Mouse (Mus musculus) adrenal gland, adult 2 months (tissue): ENCODE measurements around the gene Gls. TPM values are rescaled to one million over a fixed set of nuclear protein-coding genes. Genes with fewer than 3 reads are reported as not detected.

ENCODE experiments used
- DNase-seq: peaks from one replicate; pipeline ENCODE4 v3.0.0; 2021
- polyA plus RNA-seq: library from polyadenylated mRNA; depleted of rRNA; stranded (reverse); fragments of >200 nt; gene quantifications from 2 replicates; pipeline ENCODE4 v1.2.3, GENCODE M21; 2012
- total RNA-seq, 2 experiments: library from RNA; stranded (reverse); gene quantifications; 2 replicates each; pipeline ENCODE4 v1.2.3; 2021

The Gls gene
- total and polyA plus RNA-seq, 3 experiments: 14.2 to 94.1 (median 69.1) TPM

- DNase-seq: no peak
Measured at GRCm38 (mm10) chr1:52158040-52158439, 75.0 kb downstream of the Gls start.

GRCm38 (mm10) chr1:52156351-52156750 lies 76.7 kb downstream of the Gls start:
- peak; percentile 74 for DNase-seq

DNA sequence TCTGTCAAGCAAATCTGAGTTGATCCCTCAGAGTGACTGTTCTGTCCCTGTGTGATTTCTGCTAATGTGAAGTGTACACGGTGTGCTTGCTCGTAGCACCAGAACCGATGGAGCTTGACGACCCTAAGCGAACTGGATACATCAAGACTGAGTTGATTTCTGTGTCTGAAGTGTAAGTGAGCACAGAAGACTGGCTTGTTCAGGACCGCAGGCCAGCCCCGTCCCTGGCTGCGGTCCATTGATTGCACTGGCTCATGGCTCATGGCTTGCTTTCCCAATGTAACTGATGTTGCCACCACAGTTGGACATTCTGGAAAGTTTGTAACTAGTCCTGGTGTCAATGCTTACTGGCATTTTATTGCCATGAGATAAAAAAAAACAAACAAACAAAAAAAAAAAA lies 78.1 kb downstream of the Gls start:
- DNase-seq: peak; percentile 69

DNA sequence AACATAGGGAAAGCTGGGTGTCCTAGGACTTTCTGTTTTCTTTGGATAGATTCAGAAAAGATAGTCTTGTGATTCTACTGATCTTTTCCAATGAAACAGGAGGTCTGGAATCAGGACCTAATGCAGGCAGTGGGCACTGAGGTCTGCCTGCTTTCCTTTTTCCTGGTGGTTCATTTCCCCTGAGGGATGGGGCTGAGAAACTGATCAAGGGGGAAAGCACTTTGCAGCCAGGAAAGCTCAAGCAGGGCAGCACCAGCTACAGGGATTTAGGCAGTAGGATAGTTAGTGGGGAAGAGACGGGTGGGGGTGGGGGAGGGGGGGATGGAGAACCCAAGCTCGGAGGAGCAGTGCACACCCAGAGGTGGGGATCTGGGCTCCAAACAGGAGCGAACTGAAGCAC lies 80.1 kb downstream of the Gls start:
- no peak for DNase-seq

DNA sequence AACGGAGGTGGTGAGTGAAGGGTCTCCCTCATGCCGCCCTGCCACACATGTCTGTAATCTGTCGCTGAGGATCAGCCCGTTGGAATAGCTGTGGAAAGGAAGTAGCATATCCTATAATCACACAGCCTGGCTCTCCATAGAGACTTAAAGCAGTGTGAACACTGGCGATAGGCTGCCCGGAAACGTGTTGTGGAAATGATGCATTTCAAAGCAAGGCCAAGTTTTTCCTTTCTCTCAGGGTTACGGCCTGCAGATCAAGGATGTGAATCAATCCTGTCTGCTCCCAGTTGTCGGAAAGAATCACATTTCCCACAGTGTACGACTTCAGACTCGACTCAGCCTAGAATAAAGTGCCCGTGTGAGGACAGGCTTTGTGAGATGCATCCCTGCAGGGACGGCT lies 80.7 kb downstream of the Gls start:
- DNase-seq: peak; percentile 60

DNA sequence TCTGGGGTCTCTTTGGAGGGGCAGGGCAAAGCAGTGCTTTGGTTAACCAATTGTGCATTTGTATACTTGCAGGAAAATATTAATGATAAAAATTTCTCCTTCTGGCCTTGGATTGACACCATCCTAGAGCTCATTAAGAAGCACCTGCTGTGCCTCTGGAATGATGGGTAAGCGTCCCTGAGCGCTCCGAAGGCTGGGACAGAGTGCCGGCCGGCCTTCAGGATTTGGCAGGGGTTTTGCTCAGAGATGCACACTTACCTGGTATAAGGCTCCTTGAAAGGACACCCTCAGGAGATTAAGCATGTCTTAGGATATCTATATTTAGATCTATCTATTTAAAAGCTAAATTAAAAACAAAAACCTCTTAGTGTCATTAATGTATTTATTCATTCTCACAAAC lies 81.9 kb downstream of the Gls start:
- DNase-seq: no peak

GRCm38 (mm10) chr1:52150676-52151075 lies 82.4 kb downstream of the Gls start:
- no peak for DNase-seq

- DNase-seq: no peak
Measured at GRCm38 (mm10) chr1:52149934-52150346, 83.1 kb downstream of the Gls start.

GRCm38 (mm10) chr1:52148696-52149095 lies 84.3 kb downstream of the Gls start:
- DNase-seq: no peak

DNA sequence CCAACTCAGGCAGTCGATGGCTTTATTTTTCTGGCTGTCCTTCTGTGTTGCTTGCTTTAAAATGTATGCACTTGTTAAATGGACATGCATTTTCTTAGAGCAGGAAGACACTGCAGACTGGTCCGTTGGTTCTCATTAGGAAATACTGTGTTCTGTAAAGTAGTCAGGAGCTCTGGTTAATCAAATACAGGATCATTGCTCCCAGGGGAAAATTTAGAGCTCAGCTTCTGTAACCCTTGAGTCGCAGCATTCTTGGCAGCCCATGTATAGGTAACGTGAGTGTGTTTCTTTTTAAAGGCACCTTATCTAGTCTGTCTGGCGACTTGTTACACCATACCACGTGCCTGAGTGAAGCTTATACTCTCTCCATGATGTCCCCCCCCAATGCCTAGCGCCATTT lies 84.9 kb downstream of the Gls start:
- DNase-seq: no peak

- no peak for DNase-seq
Measured at GRCm38 (mm10) chr1:52147431-52147830, 85.6 kb downstream of the Gls start.

GRCm38 (mm10) chr1:52146214-52146970 lies 86.6 kb downstream of the Gls start:
- peak; percentile 49 for DNase-seq

GRCm38 (mm10) chr1:52144907-52145306 lies 88.1 kb downstream of the Gls start:
- DNase-seq: no peak

DNA sequence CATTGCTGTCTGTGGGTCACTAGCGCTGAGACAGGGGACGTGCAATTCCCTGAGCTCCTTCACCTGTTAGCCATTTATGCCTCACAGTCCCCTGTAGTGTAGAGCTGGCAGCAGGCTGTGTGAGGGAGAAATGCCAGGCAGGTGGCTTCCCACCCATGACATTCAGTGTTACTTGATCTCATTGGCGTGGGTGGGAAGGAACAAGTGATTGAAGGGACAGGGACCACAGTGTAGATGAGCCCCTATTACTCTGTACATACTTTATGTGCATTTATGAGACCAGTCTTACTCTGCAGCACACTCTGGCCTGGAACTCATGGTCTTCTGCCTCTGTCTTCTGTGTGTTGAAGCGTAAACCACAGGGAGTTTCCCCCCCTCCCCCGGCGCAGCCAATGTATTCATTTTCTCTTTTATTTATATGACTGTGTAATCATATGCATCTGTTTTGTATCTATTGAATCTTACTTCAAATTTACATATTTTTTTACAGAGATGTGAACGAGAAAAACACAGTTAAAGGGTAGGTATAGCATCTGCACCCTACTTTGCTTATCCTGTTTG lies 89.4 kb downstream of the Gls start:
- no peak for DNase-seq

DNA sequence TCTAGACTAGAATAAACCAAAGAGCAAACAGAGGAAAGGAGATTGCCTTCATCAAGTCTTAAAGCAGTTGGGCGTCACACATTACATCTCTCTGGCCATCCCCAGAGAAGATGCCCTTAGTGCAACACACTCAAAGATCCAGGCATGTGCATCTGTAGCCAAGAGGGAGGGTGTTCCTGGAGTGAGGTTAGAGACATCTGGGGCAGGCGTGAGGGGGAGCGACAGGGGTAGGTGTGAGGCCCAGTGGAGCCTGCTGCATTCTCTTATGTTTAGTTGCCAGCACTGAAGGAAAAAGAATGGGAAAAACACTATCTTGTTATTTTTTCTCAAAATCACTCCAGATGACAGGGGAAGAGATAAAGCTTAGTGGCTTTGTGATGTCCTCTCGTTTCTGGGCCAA lies 89.8 kb downstream of the Gls start:
- DNase-seq: no peak

DNA sequence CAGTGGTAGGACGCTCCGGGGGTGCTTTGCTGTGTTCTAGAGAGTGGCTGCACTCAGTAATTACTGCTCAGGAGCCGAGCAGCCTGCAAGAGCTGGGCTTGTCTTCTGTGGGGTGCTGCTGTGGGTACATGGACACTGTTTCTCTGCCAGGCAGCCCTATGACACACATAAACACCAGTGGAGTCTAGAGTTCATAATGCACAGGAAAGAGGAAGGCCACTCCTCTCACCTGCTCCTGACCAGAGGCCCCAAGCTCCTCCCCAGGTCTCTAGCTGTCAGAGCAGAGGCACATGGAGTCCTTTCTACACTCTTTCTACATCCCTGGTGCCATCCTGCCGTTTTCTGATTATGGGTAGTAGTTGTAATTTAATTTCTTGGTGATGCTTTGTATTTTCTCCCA lies 90.9 kb downstream of the Gls start:
- no peak for DNase-seq

- DNase-seq: peak; percentile 41
Measured at GRCm38 (mm10) chr1:52141482-52141881, 91.5 kb downstream of the Gls start.

GRCm38 (mm10) chr1:52140534-52140933 lies 92.5 kb downstream of the Gls start:
- no peak for DNase-seq

DNA sequence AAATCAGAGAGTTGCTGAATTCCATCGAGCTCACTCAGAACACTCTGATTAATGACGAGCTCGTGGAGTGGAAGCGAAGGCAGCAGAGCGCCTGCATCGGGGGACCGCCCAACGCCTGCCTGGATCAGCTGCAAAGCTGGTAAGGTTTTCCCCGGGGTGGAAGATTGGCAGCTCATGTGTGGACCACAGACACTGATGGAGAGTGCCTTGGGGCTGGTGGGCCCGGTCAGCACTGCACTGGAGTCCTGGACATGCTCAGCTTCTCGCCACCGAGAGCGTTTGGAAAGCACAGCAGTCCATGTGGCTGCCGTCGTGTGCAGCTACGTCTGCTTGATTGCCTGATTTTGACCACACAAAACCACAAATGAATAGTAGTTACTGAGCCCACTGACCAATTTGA lies 95.7 kb downstream of the Gls start:
- DNase-seq: no peak

- DNase-seq: no peak
Measured at GRCm38 (mm10) chr1:52133254-52133653, 99.8 kb downstream of the Gls start.

- no peak for DNase-seq
Measured at GRCm38 (mm10) chr1:52131787-52132377, 101.2 kb downstream of the Gls start.

DNA sequence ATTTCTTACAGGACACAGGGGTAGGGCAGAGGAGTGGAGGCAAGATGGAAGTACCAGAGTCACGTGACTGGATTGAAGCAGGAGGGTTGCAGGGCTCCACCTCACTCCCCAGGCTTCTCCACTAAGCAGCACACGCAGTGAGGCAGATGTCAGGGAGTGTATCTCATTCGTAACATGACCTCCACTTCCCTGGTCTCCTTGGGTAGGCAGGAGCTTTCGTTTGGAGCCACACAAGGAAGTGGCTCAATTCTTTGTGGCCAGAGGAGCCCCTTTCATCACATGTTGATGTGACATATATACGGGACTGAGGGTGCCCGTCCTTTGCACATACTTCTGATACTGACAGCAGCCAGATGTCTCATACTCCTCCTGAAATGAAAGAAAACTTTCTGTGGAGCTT lies 103.2 kb downstream of the Gls start:
- no peak for DNase-seq

- DNase-seq: no peak
Measured at GRCm38 (mm10) chr1:52127350-52127749, 105.7 kb downstream of the Gls start.

- no peak for DNase-seq
Measured at GRCm38 (mm10) chr1:52124818-52125217, 108.2 kb downstream of the Gls start.
